Mouse (Mus musculus): ENCODE measurements at regions not wholly inside any gene's neighbourhood (a gene's known extent, or its start where the extent isn't known, plus 50 kb on each side); places are given as distances from the start of the nearest gene placed in this dataset.

GRCm38 (mm10) chr2:129912556-129912955, 99.6 kb upstream of the Tgm3 start:
- TF ChIP-seq ETS1 (conservative IDR thresholded peaks at IDR 0.05; ENCODE audit: low read depth, low read length) (no peak), USF2 (conservative IDR thresholded peaks at IDR 0.05; ENCODE audit: low read depth, low read length) (no peak), ZKSCAN1 (IDR thresholded peaks at IDR 0.05; ENCODE audit: borderline replicate concordance, low read depth, low read length) (no peak), EP300 (IDR thresholded peaks at IDR 0.05; ENCODE audit: low read length) (no peak), ZNF384 (IDR thresholded peaks at IDR 0.05; ENCODE audit: low read depth, low read length) (no peak), CHD2 (IDR thresholded peaks at IDR 0.05; ENCODE audit: low read length) (no peak), PAX5 (IDR thresholded peaks at IDR 0.05; ENCODE audit: low read length) (no peak), CTCF (conservative IDR thresholded peaks at IDR 0.05 in 1 of 2, IDR thresholded peaks at IDR 0.05 in 1 of 2; ENCODE audit: low read depth in 2 of 2, low read length in 2 of 2) (no peak), USF1 (IDR thresholded peaks at IDR 0.05; ENCODE audit: low read depth, low read length) (no peak), ZMIZ1 (IDR thresholded peaks at IDR 0.05; ENCODE audit: low read depth, low read length) (no peak), NELFE (IDR thresholded peaks at IDR 0.05; ENCODE audit: low read depth, low read length) (no peak), POLR2AphosphoS2 (IDR thresholded peaks at IDR 0.05; ENCODE audit: low read depth, low read length) (no peak), RCOR1 (conservative IDR thresholded peaks at IDR 0.05; ENCODE audit: low read depth, low read length) (no peak)
